Mouse (Mus musculus): ENCODE results near the gene Gatd1.
"Not testable (repeated sequence)": the region's sequence is repeated elsewhere in the genome, so short reads cannot be mapped to it uniquely, and the experiment has no call there.

Gene Gatd1

DNA sequence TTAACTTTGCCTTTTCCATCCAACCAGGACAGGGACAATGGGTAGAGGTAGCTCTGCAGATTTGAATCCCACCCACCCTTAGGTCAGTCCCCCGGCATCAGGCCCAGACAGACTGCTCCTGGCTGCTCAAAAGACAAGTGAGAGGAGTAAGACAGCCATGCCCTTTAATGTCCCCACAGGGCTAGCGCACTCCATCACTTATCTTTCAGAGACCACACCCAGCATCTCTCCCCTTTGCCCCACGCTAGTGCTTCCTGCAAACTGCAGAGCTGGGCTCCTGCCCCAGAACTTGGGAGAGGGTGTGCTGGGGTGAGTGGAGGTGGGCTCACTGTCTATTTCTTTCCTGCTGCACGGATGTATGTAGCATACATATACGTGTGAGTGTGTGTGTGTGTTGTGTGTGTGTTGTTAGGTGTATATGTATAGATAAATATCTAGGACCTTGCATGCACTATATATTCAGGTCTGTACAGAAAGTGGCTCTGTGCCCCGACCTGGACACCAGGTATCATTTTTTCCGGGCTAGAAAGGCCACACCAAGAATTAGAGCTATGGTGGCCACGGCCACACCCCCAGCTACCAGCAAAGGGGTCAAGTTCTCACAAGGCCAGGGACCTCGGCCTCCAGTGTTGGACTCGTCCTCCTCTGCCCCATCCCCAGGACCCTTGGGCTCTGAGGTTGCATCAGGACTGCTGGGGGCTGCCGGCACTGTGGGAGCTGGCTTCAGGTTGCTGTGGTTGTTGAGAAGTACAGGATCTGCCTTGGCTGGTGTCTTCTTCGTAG is 13.2 kb upstream of the Gatd1 start:
- DNase-seq (ENCODE audit: low spot score) = no peak

DNA sequence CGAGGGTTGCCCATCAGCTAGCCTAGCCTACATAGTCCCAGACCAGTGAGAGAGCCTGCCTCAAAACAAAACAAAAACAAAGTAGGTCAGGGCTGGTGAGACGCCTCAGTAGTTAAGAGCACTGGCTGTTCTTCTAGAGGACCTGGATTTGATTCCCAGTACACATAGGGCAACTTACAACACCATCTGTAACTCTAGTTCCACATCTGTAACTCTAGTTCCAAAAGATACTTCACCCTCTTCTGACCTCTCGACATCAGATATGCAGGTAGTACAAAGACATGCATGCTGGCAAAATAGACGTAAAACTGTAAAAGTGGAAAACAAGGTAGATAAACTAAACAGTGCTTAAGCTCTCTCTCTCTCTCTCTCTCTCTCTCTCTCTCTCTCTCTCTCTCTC is 9.9 kb upstream of the Gatd1 start:
- no peak for DNase-seq (ENCODE audit: low spot score)

DNA sequence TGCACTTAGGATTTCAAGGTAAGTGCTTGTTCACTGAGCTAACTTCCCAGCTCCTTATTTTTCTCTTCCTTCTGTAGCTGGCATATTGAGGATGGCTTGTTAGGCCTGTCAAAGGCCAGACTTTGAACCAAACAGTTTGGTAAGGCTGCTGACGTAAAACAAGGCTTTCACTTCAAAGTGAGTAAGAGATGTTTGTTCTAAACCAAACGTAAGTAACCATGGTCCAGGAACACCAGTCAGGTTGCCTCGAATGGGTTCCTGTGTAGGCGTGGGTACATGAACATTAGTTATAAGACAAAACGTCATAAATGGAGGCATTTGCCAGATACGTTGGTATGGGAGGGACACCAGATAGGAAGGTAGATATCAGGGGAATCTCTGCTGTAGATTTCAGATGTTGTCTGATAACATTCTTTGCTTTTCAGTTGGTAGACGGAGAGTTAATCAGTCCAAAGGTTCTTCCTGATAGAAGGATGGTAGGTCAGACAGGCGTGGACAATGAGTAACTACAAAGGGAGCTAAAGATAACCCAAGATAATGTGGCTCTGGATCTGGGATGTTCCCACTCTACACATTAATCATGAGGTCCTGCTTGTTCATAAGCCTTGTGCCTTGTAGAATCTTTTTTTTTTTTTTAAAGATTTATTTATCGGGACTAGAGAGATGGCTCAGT is 6.2 kb upstream of the Gatd1 start:
- DNase-seq (ENCODE audit: low spot score) = no peak

DNA sequence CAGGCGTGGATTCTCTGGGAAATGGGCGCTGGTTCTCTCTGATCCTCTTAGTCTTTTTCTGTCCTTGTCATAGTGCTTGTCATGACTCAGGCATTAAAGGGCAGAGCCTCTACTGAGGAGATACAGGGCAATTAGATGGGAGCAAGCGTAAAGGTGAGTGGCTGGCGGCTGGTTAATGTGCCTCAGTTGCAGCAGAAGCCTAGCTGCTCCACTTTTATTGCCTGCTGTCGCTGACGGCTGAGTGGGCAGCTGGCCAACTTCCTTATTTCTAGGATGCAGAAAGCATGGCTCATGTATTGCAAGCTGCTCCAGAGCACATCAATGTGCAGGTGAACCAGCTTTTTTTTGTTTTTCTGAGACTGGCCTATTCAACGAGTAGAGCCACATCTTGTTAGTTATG is 5.0 kb upstream of the Gatd1 start:
- no peak for DNase-seq (ENCODE audit: low spot score)

DNA sequence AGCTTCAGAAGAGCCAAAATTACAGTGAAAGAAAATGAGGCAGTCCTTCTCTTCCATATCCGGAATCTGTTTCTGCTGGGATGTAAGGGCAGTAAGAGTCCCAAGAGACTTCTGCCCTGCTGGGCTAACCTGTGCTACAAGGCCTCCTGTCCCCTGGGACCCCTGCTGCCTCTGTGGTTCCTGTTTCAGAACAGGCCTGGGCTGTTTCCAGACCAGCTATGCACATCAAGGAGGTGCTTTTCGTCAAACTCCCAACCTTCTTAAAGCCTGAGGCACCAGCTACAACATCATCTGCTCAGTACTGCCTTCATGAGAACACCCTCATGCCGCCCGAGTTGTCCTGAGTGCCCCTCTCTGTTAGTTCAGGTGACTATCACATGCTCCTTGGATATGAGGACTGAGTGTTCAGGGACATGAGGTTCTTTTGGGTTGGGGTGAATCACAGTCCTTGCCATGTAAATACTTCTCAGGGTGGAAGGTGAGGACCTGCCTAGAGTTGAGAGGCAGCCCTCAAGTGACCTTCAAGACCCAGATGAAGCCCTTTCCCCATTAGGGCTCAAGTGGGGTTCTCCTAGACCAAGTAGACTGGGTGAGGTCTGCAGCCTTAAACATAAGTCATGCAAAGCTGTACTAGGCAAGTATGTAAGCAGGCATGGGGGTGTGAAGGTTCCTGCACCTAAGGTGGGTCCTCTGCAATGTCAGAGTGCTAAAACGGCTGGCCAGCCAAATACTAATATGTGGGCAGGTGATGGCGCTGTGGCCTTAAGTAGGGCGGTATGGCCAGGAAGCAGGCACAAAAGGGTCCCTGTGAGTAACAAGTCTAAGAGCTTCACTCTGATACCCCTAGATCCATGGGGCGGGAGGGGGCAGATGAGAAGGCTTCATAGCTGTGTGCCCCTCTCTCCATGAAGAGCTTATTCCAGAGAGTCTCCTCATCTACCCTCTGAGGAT is 4.1 kb upstream of the Gatd1 start:
- DNase-seq (ENCODE audit: low spot score) = no peak

DNA sequence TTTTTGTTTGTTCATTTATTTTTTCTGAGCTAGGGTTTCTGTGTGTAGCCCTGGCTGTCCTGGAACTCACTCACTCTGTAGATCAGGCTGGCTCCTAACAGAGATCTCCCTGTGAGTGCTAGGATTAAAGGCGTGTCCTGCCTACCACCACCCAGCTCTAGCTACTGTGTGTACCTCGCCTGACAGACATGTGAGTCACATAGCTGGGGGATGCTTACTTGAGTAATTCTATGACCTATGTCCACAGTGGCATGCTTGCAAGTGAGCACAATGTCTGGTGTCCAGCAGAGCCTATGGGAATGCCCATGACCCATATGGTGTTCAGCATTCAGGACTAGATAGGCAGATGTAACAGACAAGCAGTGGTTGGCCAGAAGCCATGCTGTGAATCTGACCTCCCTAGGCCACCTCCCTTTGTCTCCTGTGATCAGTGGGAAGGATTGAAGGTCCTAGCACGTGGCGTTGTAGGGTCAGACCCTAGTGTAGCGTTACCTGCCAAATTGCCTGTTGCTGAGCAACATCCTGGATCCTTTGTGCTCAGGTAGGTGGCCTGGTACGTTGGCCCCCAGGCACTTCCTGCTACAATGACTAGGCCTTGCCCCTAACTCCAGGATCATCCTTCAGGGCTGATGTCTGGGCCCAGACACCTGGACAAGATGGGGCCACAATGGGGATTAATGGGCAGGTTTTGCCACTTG is 2.4 kb upstream of the Gatd1 start:
- no peak for DNase-seq (ENCODE audit: low spot score)

DNA sequence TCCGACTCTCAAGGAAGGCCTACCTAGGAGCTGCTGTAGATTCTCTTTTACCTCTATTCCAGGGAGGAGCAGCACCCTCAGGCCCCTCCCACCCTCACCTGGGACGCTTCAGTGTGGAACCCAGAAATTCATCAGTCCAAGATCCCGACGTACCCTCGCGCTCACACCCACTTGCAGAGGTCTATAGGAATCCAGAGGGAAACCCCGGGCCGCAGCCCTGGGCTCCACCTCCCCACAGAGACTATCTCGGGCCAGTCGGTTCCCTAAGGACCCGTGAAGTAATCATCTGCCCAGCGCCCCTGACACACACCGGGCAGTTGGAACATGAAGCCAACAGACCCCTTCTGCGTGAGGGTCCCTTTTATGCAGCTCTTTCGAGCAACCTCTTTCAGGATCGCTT is 605 bp downstream of the Gatd1 start:
- no peak for DNase-seq (ENCODE audit: low spot score)

DNA sequence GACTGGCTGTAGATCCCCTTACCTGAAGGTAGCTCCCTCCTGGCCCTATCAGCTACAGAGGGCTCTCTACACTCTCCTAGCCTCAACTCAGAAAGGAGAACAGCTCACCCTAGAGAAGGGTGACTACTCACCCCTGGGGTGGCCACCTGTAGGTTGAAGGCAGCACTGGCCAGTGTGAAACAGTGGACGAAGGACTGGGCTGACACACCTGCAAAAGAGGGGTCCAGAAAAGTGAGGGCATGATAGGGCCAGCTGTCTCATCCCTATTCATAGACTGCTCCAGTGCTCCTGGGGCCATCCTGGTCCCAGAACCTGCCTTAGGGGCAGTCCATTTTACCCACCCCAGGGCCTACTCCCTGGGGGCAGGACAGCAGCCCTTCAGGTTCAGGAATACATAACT is 2.3 kb downstream of the Gatd1 start:
- DNase-seq (ENCODE audit: low spot score) = no peak

DNA sequence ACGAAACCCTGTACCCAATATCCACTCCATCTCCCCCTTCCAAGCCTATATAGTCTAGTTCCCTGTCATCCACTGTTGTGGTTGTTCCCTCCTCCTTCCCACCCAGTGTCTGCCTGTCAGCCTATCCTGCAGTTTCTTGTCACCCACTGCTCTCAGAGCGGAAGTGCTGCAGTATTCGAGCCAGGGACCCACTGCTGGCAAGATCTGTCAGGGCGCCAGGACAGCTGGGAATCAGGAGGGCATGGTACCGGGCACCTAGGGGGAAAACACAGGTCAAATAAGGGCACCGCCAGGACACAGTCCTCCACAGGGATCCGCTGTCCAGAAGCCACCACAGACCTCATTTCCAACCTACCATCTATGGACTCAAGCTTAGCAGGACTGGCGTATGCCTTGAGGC is 3.3 kb downstream of the Gatd1 start:
- DNase-seq (ENCODE audit: low spot score) = no peak

DNA sequence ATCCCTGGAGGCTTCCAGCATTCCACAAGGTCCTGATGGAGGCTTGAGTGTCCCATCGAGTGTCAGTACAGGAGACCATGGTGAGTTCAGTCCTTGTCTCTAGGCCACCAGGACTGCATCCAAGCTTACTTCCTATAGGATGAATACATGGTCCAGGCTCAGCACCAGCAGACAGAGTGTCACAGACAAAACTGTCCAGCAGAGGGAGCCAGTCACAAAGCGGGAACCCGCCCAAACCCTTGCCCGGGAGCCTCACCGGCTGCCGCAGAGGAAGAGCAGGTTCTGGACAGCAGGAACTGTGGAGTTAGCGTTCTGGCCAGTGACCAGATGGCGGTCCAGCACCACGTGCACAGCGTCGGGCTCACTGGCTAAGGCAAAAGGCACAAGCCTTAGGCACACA is 5.1 kb downstream of the Gatd1 start:
- peak; percentile 91 for DNase-seq (ENCODE audit: low spot score)

DNA sequence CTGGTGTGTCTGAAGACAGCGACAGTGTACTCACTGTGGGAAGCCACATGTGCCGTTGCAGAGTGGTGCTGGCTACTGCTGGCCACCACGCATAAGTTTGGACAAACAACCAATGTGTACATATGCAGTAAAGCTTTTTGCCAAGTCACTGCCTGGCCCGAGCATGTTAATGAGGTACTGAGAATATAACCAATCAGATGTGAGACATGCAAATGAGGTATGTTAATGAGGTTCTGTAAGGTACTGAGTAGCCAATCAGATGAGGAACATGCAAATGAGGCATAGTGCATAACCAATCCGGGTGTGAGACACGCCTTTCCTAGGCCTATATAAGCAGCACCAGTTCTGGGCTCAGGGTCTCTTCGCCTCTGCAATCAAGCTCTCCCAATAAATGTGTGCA is 6.3 kb downstream of the Gatd1 start:
- not testable (repeated sequence) for DNase-seq (ENCODE audit: low spot score)

DNA sequence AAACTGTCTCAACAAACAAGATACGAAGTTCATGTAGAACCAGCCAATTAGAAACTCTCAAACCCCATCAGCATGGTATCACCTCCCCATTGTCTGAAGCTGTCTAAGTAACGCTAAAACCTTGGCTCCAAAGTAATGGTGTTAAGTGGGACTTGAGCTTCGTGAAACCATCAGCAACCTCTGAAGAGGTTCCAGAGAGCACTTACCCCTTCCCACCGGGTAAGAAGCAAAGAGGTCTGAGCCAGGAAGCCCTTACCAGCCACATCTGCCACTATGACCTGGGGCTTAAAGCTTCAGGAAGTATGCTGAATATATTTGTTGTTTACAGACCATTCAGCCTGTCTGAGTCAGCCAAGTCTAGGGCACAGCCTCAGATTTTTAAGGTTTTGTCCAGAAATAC is 8.5 kb downstream of the Gatd1 start:
- no peak for DNase-seq (ENCODE audit: low spot score)

DNA sequence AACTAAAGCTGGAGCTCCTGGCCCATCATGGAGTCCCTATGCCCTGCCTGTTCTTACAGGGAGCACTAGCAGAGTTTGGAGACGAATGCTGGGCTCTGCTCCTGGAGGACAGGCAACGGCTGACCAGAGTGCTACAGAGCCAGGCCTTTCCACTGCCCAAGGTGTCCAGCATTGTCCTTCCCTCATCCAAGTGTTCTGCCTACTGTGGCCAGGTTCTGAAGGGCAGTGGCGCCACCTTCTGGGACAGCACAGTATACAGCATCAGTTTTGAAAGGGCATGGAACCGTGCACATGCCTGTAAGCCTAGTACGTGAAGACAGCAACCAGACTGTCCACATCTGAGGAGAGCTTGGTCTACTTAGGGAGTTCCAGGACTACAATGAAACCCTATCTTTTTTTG is 10.6 kb downstream of the Gatd1 start:
- peak; percentile 80 for DNase-seq (ENCODE audit: low spot score)

DNA sequence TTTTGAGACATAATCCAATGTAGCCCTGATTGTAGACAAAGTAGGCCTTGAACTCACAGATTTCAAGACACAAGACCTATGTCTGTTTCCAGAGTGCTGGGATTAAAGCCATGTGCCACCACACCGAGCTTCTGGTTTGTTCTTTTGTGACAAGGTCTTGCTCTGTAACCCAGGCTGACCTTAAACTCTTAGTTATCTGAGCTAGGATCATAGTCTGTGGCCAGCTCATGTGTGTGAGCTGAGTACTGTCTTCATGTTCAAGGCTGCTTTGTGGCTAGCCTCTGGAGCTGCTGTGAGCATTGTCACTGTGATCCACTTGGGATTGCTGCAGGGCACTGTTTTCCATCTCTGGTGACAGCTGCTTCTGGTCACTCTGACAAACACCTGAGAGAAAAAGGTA is 18.6 kb downstream of the Gatd1 start:
- no peak for DNase-seq (ENCODE audit: low spot score)

DNA sequence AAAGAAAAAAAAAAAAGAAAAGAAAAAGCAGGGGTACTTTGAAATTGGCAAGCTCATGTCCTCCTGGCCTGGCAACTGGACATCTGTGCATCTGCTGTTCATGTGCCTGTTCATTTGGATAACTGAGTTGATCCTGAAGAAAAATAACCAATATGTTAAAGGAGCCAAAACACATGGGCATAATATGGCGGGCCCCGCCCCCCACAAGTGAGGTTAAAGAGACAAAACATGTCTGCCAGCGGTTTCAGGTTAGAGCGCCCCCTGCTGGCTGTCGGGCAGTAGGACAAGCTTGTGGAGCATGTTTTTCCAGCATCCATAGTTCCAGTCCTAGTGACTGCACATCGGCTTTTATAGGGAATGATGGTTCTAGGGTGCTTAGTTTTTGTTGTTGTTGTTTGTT is 19.2 kb downstream of the Gatd1 start:
- peak; percentile 75 for DNase-seq (ENCODE audit: low spot score)

DNA sequence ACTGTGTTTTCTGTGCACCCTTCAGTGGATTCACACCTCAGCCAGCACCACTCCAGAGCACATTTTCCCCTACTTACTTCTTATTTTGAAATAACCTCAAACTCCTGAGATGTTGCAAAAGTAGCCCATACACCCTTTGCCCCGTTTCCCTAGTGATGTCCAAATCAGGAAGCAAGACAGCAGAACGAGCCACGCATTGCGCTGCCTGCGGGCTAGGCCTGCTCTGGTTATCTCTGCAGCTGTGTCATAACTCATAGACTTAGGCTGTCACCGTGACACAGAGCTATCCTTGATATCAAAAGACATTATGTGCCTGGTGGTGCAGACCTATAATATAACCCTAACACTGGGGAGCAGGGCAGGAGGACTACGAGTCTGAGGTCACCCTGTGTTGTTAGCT is 19.8 kb downstream of the Gatd1 start:
- DNase-seq (ENCODE audit: low spot score) = no peak

DNA sequence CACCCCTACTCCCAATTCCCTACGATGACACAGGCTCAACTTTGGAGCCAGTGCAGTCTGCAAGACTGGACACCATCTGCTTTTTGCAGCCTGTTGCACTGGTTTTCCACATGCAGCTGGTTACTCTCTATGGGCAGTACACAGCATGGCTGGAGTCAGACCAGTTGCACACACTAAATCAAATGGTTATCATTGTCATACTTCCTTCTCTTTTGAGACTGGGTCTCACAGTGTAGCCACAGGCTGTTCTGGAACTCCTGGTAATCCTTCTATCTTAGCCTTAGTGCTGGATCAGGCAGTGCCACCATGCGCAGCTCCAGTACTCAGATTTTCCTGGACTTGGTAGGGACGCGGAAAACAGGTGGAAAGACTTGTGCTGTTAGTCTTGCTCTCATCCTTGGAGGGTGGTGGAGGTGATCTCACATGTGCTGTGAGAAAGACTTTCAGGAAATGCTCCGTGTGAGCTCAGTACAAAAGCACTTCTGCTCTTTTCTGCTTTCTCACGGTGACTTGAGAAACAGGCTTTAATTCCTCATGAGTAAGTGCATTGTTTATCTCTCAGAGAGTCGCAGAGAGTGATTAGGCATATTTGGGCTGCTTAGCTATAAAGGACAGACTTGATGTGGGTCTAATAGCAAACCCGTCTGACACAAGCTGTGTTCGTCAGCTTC is 21.2 kb downstream of the Gatd1 start:
- DNase-seq (ENCODE audit: low spot score) = no peak

DNA sequence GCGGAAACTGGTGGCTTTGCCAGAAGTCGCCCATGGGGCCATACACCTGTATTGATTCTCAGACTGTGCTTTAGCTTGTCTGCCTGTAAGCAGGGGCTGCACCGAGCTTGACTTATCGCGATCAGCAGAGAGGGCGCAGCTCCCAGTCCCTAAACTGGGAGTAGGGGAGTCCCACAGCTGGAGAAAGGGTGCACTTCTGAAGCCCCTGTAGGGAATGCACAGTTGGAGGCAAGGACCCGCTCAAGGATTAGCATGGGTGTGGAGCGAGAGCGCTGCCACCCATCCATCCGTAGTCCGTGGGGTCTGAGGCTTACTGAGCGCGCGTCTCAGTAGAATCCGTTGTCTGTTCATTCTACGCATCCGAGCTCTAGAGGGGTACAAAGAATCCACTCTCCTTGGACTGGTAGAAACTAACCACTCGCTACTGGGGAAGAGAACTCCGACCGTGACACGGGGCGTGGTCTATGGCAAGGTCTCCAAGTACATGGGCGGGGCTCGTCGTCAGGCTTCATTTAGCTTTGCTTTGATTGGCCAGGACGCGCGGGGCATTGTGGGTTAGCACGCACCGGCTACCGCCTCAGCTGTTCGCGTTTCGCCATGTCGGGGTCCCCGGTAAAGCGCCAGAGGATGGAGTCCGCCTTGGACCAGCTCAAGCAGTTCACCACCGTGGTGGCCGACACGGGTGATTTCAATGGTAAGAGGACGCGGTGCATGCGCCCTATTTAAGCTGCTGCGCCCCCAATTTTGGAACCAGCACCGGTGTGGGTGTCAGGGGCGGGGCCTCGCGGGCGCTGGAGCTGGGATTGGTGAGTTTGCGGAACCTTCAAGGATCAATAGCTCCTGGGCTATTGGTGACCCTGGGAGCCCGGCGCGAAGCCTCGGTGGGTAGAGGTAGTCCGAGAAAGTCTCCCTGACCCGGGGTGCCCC is 22.0 kb downstream of the Gatd1 start, which contains the start of gene Taldo1:
Gene Taldo1 (plus strand): TSS at position 575 of the 927 bp plus-strand sequence.
- peak; percentile 100 for DNase-seq (ENCODE audit: low spot score)

DNA sequence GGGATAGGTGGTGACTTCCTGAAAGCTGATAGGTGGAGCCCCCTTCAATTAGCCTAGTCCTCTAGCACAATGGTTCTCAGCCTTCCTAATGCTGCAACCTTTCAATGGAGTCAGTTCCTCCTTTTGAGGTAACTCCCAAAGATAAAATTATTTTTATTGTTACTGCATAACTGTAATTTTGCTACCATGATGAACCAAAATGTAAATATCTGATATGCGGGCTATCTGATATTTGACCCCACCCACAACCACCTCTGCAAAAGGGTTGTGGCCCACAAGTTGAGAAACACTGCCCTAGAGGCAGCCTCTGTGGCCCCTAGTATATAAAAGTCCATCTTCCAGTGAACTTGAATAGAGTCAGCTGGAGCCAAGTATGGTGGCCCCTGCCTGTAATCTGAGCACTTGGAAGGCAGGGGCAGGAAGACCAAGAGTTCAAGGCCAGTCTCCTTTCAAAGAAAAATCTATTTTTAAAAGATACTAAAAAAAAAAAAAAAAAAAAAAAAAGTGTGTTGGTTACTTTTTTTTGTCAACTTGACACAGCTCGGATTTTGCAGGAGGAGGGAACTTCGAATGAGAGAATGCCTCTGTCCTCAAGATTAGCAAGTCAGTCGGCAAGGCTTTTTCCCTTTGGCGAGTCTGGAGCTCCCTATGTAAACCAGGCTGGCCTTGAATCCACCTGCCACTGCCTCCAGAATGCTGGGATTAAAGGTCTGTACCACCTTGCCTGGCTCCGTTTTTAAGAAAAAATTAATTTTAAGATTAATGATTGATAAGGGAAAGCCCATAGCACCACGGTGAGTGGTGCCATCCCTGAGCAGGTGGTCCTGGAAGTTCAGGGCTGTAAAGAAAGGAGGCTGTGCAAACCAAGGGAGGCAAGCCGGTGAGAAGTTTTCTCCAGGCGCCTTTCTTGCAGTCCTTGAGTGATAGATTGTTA is 23.3 kb downstream of the Gatd1 start:
- DNase-seq (ENCODE audit: low spot score) = no peak

Measured in embryo, embryonic 10 days (tissue).